Mouse (Mus musculus): ENCODE results near the gene Galnt15. TPM values are rescaled to one million over a fixed set of nuclear protein-coding genes. Genes with fewer than 3 reads are reported as not detected.
A peak's percentile ranks its signal among the peaks of the same experiment; 100 is the strongest.

The Galnt15 gene
- polyA plus RNA-seq, 1 experiment from 2014 or later: 0.04 TPM

DNA sequence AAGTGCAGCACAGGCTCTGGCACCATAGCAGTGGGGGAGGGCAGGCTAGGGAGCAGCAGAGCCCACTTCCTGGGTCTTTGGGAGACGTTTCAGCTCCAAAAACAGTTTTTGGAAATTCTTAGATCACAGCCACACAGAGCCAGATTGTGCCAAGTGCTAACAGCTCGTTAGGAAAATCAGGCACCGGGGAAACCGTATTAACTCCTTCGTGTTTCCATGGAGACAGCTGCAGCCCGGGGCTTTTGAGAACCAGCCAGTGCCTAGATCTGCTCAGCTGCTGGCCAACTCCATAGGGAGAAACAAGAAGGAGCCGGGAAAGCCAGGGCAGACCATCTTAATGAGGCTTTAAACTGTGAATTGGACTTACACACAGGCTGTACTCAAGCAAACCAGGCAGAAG, 11.9 kb upstream of the Galnt15 start:
- Histone ChIP-seq H3K4me3 (0 out of 2 replicates have a peak overlapping the region, but pooled peaks have one; percentile 12), H3K36me3 (no peaks in the 10 kb centered on the region), H3K27ac (peak overlapping the region; percentile 74), H3K27me3 (ENCODE audit: low read depth, poor library complexity, severe bottlenecking) (no peaks in the 10 kb centered on the region), H3K4me1 (peaks cover 19% of the 10 kb centered on the region), H3K9me3 (replicated peaks) (no peaks in the 10 kb centered on the region)
- DNase-seq (ENCODE audit: low spot score): peak; percentile 60
- WGBS: 16% methylated on average over 7 of the region's 7 CpGs

DNA sequence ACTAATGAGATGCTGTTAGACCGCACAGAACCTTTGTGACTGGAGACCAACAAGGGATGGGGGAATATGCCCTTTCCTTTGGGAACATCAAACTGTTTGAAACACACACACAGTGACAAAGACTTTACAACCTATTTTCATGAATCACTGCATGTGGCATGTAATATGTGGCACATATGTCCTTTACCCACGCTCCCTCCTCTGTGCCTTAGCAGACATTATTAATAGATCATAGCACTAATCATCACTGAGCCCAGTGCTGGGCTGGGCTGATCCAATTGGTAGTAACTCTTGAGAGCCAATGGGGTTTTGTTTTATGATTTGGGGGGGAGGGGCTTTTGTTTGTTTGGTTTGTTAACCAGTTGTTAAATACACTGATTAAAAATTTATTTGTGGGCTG, 11.3 kb upstream of the Galnt15 start:
- Histone ChIP-seq H3K27me3 (ENCODE audit: low read depth, poor library complexity, severe bottlenecking) (no peaks in the 10 kb centered on the region), H3K4me1 (peaks cover 24% of the 10 kb centered on the region), H3K9me3 (replicated peaks) (no peaks in the 10 kb centered on the region), H3K4me3 (no peak overlapping the region), H3K27ac (peak overlapping the region; percentile 74; the same call in 1 of the 2 replicates), H3K36me3 (no peaks in the 10 kb centered on the region)
- DNase-seq (ENCODE audit: low spot score): no peak
- WGBS: 95% methylated on average over 2 of the region's 2 CpGs

DNA sequence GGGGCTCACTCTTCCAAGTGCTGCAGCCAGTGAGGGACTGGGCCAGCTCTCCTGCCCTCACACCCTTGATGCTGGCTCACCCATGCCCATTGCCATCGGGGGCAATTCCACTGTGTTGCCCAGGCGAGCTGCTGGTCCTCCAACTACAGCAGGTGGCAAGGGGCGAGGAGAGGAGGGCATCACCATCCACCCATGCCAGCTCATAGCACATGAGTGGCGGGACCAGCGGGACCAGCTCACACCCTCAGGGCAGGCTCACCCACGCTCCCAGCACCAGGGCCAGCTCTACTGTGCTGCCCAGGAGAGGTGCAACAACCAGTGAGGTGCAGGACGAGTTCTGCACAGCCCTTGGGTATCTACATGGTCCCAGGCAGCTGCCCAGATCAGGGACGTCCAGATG, 9.7 kb upstream of the Galnt15 start:
- H3K9me3 ChIP-seq (replicated peaks): no peaks in the 10 kb centered on the region
- DNase-seq (ENCODE audit: low spot score): peak; percentile 27
- H3K4me1 ChIP-seq: peaks cover 27% of the 10 kb centered on the region
- H3K36me3 ChIP-seq: no peaks in the 10 kb centered on the region
- H3K4me3 ChIP-seq: no peak overlapping the region
- no peaks in the 10 kb centered on the region for H3K27me3 ChIP-seq (ENCODE audit: low read depth, poor library complexity, severe bottlenecking)
- WGBS: 82% methylated on average over 8 of the region's 8 CpGs
- peak overlapping the region; percentile 51; the same call in 1 of the 2 replicates for H3K27ac ChIP-seq

DNA sequence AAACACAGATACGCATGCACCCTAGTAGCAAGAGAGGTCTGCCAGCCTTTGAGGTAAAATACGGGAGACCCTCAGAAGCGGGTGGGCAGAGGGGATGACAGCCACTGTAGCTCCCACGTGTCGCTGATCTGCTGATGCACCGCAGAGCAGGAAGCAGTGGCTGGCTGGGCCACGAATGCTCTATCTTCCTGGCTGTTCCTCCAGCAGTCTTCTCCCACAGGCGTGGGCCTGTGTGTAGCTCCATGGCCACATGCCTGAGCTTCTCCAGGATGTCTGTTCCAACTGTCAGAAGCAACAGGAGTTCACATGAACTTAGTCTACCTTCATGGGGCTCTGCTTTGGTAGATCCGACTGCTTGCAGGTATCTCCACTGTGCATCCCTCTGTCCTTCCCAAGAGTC, 6.8 kb upstream of the Galnt15 start:
- Histone ChIP-seq H3K9me3 (replicated peaks) (no peaks in the 10 kb centered on the region), H3K4me1 (peaks cover 20% of the 10 kb centered on the region), H3K27me3 (ENCODE audit: low read depth, poor library complexity, severe bottlenecking) (no peaks in the 10 kb centered on the region), H3K36me3 (no peaks in the 10 kb centered on the region), H3K27ac (no peak overlapping the region), H3K4me3 (no peak overlapping the region)
- WGBS: 66% methylated on average over 9 of the region's 9 CpGs
- DNase-seq (ENCODE audit: low spot score): no peak

DNA sequence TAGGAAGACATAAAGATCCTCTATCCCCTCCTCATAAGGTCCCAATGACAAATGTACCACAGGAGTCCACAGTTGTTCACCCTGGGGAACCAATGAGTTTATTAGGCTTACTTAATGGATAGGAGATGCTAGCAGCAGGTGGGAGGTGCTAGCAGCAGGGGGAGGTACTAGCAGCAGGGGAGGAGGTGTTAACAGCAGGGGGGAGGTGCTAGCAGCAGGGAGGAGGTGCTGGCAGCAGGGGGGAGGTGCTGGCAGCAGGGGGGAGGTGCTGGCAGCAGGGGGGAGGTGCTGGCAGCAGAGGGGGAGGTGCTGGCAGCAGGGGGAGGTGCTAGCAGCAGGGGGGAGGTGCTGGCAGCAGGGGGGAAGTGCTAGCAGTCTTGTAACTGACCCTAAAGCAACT, 6.3 kb upstream of the Galnt15 start:
- no peak overlapping the region for H3K27ac ChIP-seq
- H3K4me3 ChIP-seq: no peak overlapping the region
- no peaks in the 10 kb centered on the region for H3K36me3 ChIP-seq
- no peaks in the 10 kb centered on the region for H3K27me3 ChIP-seq (ENCODE audit: low read depth, poor library complexity, severe bottlenecking)
- no peak for DNase-seq (ENCODE audit: low spot score)
- no peaks in the 10 kb centered on the region for H3K9me3 ChIP-seq (replicated peaks)
- H3K4me1 ChIP-seq: peaks cover 20% of the 10 kb centered on the region

DNA sequence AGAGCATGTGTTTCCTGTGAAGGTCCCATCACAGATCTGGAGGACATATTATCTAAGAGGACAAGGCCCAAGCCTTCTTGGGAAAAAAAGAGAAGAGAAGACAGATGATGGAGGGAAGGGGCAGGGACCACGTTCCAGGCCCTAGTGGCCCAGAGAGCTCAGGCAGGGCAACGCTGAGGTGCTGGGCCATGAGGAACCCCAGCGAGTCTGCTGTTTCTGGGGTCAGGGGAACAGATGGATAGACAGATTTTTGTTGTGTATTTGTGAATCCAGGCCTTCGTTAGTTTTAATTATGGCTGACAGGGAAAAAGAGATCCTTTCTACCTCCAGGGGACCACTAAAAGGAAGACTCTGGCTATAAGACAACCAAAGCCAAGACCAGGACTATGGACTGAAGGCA, 4.9 kb upstream of the Galnt15 start:
- WGBS: 88% methylated on average over 4 of the region's 4 CpGs
- no peak overlapping the region for H3K4me3 ChIP-seq
- H3K27ac ChIP-seq: no peak overlapping the region
- H3K4me1 ChIP-seq: peaks cover 33% of the 10 kb centered on the region
- H3K9me3 ChIP-seq (replicated peaks): no peaks in the 10 kb centered on the region
- H3K36me3 ChIP-seq: no peaks in the 10 kb centered on the region
- no peak for DNase-seq (ENCODE audit: low spot score)
- peaks cover 11% of the 10 kb centered on the region; the same call in 1 of the 2 replicates for H3K27me3 ChIP-seq (ENCODE audit: low read depth, poor library complexity, severe bottlenecking)

DNA sequence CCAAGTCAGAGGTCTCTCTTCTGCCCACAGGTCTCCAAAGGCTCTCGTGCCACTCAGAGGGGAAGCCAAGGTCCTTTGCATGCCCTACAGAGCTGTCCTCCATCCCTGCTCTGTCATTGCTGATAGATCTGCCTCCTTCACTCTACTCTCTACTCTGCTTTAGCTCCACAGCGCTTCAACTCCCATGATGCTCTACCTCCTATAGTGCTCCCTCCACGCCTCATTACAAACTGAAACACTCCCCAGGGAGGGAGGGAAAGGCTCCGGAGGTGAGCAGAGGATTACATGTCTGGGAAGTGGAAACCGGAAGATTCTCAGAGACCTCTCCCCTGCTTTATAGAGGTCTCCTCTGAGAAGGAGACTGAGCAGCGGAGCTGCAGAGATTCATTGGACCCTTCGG, 1.6 kb upstream of the Galnt15 start:
- H3K27me3 ChIP-seq (ENCODE audit: low read depth, poor library complexity, severe bottlenecking): peaks cover 36% of the 10 kb centered on the region
- DNase-seq (ENCODE audit: low spot score): no peak
- no peaks in the 10 kb centered on the region for H3K36me3 ChIP-seq
- H3K4me1 ChIP-seq: peaks cover 34% of the 10 kb centered on the region
- H3K4me3 ChIP-seq: no peak overlapping the region
- H3K9me3 ChIP-seq (replicated peaks): no peaks in the 10 kb centered on the region
- 65% methylated on average over 7 of the region's 7 CpGs for WGBS
- no peak overlapping the region for H3K27ac ChIP-seq

DNA sequence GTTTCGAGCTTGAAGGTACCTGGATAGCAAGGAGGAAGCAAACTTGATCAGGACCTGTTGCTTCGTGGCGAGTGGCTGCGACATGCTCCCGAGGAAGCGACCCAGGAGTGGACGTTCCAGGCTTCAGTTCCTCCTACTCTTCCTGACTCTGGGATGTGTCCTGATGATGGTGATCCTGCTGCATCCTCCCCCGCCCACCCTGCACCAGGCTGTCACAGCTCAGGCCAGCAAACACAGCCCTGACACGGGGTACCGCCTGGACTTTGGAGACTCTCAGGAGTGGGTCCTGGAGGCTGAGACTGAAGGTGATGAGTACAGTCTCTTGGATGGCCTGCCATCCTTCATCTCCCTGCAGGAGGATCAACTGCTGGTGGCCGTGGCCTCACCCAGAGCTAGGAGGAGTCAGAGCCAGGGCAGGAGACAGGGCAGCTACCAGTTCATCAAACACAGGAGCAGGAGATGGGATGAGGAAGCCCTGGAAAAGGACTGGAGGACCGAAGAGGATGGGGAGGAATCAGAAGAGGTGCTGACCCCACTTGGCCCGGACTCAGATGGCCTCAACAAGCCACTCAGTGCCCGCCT, 713 bp downstream of the Galnt15 start:
- WGBS: 70% methylated on average over 14 of the region's 14 CpGs
- Histone ChIP-seq H3K27me3 (ENCODE audit: low read depth, poor library complexity, severe bottlenecking) (peaks cover 36% of the 10 kb centered on the region), H3K4me1 (peaks cover 28% of the 10 kb centered on the region), H3K36me3 (no peaks in the 10 kb centered on the region), H3K27ac (no peak overlapping the region), H3K9me3 (replicated peaks) (no peaks in the 10 kb centered on the region), H3K4me3 (no peak overlapping the region)
- DNase-seq (ENCODE audit: low spot score): no peak

DNA sequence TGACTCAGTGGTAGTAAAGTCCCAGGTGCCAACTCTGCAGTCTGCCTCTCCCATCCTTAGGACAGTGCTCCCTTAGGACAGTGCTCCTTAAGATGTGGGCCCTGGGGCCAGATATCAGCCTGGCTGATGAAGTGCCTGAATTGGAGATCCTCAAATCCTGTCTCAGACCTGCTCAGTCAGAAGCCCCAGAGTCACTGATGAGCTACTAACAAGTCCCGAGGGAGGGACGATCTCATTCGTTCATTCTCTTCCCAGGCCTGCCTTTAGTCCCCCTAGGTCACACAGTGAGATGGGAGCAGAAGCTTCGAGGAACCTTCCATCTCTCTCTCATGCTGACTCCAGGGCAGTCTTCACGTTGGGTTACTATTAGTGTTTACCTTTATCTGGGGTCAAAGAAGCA, 1.3 kb downstream of the Galnt15 start:
- peaks cover 28% of the 10 kb centered on the region for H3K4me1 ChIP-seq
- no peak overlapping the region for H3K27ac ChIP-seq
- peaks cover 36% of the 10 kb centered on the region for H3K27me3 ChIP-seq (ENCODE audit: low read depth, poor library complexity, severe bottlenecking)
- no peak overlapping the region for H3K4me3 ChIP-seq
- H3K36me3 ChIP-seq: no peaks in the 10 kb centered on the region
- 70% methylated on average over 5 of the region's 5 CpGs for WGBS
- H3K9me3 ChIP-seq (replicated peaks): no peaks in the 10 kb centered on the region
- DNase-seq (ENCODE audit: low spot score): no peak

DNA sequence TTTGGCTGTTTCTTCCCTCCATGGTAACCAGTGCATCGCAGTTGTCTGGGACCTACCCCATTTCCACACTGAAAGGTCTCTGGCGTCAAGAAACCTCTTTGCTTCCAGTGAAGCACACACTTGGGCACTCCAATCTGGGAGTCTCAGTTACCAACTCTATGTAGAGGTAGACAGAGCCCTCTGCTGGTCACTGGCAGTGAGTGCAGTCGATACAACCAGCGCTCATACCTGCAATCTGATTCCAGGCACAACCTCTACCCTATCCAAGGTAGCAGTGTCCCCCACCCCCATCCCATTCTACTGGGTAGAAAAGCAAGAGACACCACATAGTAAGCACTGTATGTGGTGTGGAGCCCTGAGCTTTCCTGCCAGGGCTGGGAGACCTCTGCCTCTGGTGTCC, 3.7 kb downstream of the Galnt15 start:
- DNase-seq (ENCODE audit: low spot score): peak; percentile 69
- WGBS: 6% methylated on average over 4 of the region's 4 CpGs
- Histone ChIP-seq H3K4me1 (peaks cover 18% of the 10 kb centered on the region), H3K4me3 (no peak overlapping the region), H3K9me3 (replicated peaks) (no peaks in the 10 kb centered on the region), H3K27me3 (ENCODE audit: low read depth, poor library complexity, severe bottlenecking) (peaks cover 36% of the 10 kb centered on the region), H3K27ac (no peak overlapping the region), H3K36me3 (no peaks in the 10 kb centered on the region)

DNA sequence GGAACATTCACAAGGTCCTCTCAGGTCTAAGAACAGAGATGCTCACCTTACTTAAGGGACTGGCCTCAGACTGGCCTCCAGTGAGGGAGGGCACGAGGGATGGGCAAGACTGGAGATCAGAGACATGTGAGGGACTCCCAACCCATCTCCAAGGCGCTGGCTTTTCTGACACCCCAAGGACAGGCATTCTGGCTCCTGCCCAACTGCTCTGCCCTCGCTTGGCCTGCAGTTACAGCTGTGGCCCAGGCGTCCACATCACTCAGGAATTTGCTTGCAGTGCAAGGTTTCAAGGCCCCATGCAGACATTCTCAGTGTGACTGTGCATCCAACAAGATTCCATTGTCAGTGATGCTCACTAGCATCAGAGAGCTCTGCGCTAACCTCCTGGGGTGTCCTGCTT, 7.7 kb downstream of the Galnt15 start:
- no peak overlapping the region for H3K4me3 ChIP-seq
- no peak for DNase-seq (ENCODE audit: low spot score)
- H3K27me3 ChIP-seq (ENCODE audit: low read depth, poor library complexity, severe bottlenecking): no peaks in the 10 kb centered on the region
- 86% methylated on average over 5 of the region's 5 CpGs for WGBS
- no peaks in the 10 kb centered on the region for H3K9me3 ChIP-seq (replicated peaks)
- H3K36me3 ChIP-seq: no peaks in the 10 kb centered on the region
- H3K4me1 ChIP-seq: no peaks in the 10 kb centered on the region
- no peak overlapping the region for H3K27ac ChIP-seq

DNA sequence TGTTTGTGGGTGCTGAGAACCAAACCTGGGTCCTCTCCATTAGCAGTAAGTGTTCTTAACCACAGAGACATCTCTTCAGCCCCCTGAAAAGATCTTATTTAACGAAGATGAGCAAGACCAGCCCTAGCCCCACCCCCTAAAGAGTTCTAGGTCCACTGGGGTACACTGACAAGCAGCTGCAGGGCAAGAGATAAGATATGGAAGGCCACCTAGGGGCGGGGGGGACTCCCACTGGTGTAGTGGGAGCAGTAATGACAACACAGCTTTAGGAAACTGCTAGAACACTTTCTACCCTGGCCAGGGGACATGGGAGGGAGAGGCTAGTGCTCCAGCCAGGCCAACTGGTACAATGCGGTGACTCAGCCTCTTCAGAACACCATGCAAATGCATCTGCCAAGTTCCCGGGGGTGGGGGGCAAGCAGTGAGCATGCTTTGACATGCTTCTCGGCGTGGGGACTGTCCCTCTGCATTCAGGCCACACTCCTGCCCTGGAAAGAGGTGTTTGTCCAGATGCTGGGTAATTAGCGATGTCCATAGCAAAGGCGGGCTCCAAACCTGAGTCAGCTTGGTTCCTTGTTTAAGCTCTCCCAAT, 9.0 kb downstream of the Galnt15 start:
- no peak for DNase-seq (ENCODE audit: low spot score)
- Histone ChIP-seq H3K36me3 (no peaks in the 10 kb centered on the region), H3K4me3 (no peak overlapping the region), H3K27ac (peak overlapping the region; percentile 8; the same call in 1 of the 2 replicates), H3K9me3 (replicated peaks) (no peaks in the 10 kb centered on the region), H3K4me1 (no peaks in the 10 kb centered on the region), H3K27me3 (ENCODE audit: low read depth, poor library complexity, severe bottlenecking) (no peaks in the 10 kb centered on the region)
- 86% methylated on average over 8 of the region's 8 CpGs for WGBS

DNA sequence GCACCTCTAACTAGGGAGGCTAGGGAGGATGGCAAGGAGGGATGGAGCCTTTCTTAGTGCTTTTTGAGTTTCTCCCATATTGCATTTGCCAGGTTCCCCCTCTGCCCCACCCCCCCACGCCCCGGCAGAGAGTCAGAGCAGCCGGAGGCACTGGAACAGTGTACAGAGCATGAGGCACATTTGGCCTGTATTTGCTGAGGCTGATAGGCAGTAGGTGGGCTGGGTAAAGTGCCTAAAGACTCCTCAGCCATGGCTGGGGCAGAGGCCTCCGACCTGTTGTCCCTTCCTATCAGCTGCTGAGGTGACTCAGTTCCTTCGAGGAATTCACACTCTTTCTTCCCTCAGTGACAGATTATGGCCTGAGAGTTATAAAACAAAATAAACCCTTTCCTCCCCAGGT, 13.3 kb downstream of the Galnt15 start:
- H3K27ac ChIP-seq: no peak overlapping the region
- H3K4me3 ChIP-seq: no peak overlapping the region
- no peak for DNase-seq (ENCODE audit: low spot score)
- H3K27me3 ChIP-seq (ENCODE audit: low read depth, poor library complexity, severe bottlenecking): no peaks in the 10 kb centered on the region
- no peaks in the 10 kb centered on the region for H3K9me3 ChIP-seq (replicated peaks)
- WGBS: 44% methylated on average over 5 of the region's 5 CpGs
- no peaks in the 10 kb centered on the region for H3K36me3 ChIP-seq
- H3K4me1 ChIP-seq: peaks cover 5% of the 10 kb centered on the region; the same call in 1 of the 2 replicates

DNA sequence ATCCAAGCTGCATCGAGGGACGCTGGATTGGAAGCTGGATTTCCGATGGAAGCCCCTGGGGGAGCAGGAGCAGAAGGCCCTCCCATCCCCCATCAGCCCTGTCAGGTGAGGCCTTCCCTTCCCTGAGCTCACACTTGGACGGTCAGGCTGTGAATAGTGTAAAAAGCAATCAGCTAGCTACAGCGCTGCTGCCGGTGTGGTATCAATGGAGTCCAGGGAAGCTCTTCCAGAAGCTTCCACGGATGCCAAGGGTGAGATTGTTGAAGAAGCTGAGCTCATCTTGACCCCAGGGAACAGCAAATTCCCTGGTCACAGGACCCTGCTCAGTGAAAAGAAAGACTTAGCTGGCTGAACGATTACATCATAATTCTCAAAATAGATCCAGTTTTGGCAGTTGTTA, 17.6 kb downstream of the Galnt15 start:
- Histone ChIP-seq H3K4me1 (peaks cover 5% of the 10 kb centered on the region; the same call in 1 of the 2 replicates), H3K27me3 (ENCODE audit: low read depth, poor library complexity, severe bottlenecking) (no peaks in the 10 kb centered on the region), H3K9me3 (replicated peaks) (no peaks in the 10 kb centered on the region), H3K27ac (peak overlapping the region; percentile 30; the same call in 1 of the 2 replicates), H3K36me3 (no peaks in the 10 kb centered on the region), H3K4me3 (no peak overlapping the region)
- no peak for DNase-seq (ENCODE audit: low spot score)
- WGBS: 92% methylated on average over 8 of the region's 8 CpGs
